Mouse (Mus musculus): ENCODE results near the gene Gm5724.

- TF ChIP-seq EP300 (IDR thresholded peaks at IDR 0.05; ENCODE audit: low read depth) = no peak
- no peak for TF ChIP-seq CTCF (IDR thresholded peaks at IDR 0.05; ENCODE audit: low read depth)
Observed at GRCm38 (mm10) chr6:141773710-141774109, at the start of gene Gm5724.

Data from liver, embryonic 14.5 days (tissue).